Mouse (Mus musculus) left cerebral cortex, adult 18-20 months (tissue): Measurements from ENCODE around the gene Itgb4. TPM values are rescaled to one million over a fixed set of nuclear protein-coding genes. Genes with fewer than 3 reads are reported as not detected.

Experiments used
- DNase-seq, 2 experiments: peaks; one replicate each; pipeline ENCODE4 v3.0.0; 2021 to 2022; ENCODE audit warnings: low spot score in 2 of 2, mixed read lengths in 1 of 2
- long read RNA-seq, 2 experiments: library from polyadenylated mRNA; stranded (forward); transcript quantifications; one replicate each; pipeline ENCODE4 v2.0.0; 2021
- total RNA-seq, 2 experiments: library from RNA; stranded (reverse); gene quantifications; 2 replicates each; pipeline ENCODE4 v1.2.3; 2021

Itgb4 gene
- total RNA-seq, result 1 to 10 TPM; 4.5 to 6.9 TPM
- long read RNA-seq, experiment 1, partial matches to known transcripts, result 10 of 10 reads
- long read RNA-seq, experiment 1, other reads (novel, unspliced or antisense), result 0 of 10 reads
- long read RNA-seq, experiment 2, partial matches to known transcripts, result 3 of 3 reads
- long read RNA-seq, experiment 2, other reads (novel, unspliced or antisense), result 0 of 3 reads

DNA sequence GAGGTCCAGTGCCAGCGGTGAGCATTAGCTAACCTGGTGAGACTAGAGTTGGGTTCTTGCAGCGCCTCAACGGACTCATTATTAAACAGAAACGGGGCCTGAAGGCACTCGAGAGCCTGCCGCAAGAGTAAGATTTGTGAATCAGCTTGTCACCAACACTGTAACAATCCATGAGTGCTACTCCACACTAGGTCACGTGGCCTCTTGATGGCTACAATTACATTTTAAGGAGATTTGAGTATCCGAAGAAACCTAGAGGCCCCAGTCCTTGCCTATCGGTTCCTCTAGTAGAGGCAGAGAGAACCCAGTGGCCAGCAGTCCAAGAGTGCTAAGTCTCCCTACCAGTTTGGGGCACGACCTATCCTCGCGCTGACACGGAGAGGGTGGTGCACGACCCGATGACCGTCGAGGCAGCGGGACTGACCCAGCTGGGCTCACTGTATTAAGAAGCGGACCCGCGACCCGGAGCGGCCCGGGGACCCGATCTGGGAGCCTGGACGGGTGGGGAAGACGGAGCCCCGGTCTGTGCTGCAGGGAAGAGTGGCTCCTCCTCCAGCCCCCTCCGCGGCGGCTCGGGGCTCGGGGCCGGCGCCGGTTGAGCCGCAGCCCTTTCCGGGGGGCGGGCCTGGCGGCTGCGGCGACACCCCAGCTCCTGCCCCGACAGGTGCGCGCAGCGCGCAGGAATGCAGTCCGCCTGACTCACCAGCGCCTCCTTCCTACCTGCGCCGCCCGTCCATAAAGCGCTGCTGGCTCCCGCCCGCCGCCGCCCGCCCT, at the start of gene Itgb4:
Gene Itgb4, plus strand, starts transcription at position 401 of the 774 bp plus-strand sequence.
- DNase-seq, result no peak

DNA sequence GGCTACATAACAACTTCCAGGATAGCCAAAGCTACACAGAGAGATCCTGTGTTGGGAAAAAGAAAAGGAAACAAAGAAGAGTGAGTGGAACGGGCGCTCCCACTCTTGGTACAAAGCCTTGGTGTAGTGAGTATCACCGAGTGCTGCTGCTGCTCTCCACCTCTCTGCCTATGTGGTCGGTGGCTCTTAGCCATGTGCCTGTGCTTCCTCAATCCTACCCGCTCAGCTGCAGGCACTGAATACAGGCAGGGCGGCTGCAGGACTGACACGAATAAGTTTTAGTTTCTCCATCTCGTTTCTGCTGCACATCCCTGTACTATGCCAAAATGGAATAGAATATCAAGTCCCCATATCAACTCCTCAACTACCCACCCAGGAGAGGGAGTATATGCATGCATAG, 45.5 kb upstream of the Itgb4 start:
- no peak for DNase-seq

GRCm38 (mm10) chr11:115929818-115930217, 44.7 kb upstream of the Itgb4 start:
- DNase-seq, result no peak

DNA sequence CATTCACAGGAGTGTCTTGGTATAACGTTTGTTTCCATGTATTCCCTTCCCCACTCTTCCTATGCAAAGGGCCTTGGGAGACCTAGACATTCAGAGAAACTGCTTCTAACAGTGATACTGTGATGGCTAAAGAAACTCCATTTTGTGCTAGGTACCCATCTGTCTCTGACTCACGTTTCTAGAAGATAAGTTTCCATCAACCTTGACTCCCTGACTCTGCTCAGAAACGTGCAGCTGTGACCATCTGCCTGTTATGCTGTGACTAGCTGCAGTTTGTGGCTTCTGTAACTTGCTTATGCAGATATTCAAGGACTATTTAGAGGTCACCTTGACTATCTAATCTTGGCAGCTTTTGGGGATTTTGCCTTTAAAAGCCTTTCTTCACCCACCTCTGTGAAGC, 43.3 kb upstream of the Itgb4 start:
- DNase-seq, result no peak

DNA sequence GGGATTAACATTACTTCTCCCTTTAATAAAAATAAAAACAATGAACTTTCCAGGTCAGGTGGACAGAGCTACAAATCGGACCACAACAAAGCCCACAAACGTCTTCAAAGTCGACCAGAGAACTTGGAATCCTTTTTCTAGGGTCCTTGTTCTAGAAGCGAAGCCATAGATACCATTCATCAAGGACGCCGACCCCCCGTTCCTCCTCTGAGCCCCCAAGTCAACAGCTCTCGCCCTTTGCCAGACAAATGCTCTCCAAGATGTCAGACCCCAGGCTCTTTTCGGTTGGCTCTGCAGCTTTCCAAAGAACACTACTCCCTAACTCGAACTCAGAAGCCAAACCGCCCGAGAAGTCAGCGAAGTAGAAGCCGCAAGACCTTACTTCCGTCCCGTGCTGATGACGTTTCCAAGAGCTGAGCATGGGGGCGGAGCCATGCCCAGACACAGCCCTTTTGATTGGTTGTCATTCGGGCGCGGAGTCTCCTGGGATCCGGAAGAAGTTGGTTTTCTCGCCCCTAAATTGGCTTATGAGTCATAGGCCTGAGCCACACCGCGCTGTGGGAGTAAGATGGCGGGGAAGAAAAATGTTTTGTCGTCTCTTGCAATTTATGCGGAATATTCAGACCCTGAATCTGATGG, 41.3 kb upstream of the Itgb4 start, which contains the start of the genes Sap30bp and Recql5:
Gene Sap30bp, plus strand, starts transcription at position 175 of the 639 bp plus-strand sequence.
Gene Recql5, minus strand, starts transcription at position 370 of the 639 bp plus-strand sequence.
- peak; percentile 98 to 99 for DNase-seq

DNA sequence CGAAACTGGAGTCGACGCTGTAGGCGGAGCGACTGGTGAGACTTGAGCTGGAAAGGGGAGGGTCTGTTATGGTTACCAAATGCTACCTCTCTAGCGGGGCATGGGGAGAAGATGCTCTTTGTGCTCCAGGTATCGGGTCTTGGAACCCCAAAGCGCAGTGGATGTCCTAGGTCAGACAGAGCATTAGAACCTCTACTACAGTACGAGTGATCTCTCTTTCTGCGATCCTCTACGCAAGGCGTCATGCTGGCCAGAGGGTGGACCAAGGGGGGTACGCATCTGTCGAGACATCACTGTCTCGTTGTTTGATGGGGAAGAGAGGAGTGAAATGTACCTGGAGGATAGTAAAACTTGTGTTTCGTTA, 40.8 kb upstream of the Itgb4 start:
- no peak for DNase-seq

- peak; percentile 57 to 63 for DNase-seq
These were observed 34.7 kb upstream of the Itgb4 start for GRCm38 (mm10) chr11:115939690-115940329.

DNA sequence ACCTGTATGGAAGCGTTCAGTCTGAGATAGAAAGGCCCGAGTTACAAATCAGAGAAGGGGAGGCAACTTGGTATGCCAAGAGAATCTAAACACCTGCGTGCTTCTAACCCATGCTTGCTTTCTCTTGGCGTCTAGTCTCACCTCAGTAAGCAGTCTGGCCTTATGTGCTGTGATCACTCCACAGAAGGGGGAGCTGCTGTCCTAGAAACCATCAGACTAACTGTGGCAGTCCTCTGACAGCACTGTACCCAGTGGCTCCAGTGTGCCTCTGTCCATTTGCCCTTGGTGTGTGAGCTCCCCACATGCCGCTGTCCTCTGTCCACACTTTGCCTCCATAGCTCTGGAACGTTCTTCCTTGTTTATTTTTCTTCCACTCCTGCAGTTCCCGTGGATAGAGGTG, 32.5 kb upstream of the Itgb4 start:
- no peak for DNase-seq

DNA sequence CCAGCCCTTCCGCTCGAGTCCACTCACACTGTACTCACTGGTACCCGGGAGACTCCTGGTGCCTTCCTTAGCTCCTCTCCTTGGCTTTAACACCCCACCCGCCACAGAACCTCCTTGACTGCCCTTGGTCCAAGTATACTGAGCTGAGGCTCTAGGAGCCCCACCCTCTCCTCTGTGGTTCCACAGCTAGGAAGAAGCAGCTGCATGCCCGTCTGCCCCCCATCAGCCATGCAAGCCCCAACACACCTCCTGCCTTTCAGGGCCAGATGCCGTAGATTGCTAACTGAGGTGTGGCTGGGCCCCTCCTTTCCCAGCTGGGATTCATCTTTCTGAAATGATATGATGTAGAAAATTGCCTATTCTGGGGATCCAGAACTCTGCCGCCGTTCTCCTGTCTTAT, 29.3 kb upstream of the Itgb4 start:
- no peak for DNase-seq

GRCm38 (mm10) chr11:115946221-115946828, 28.2 kb upstream of the Itgb4 start:
- no peak for DNase-seq

GRCm38 (mm10) chr11:115948316-115948715, 26.2 kb upstream of the Itgb4 start:
- DNase-seq, result no peak

GRCm38 (mm10) chr11:115950719-115951118, 23.8 kb upstream of the Itgb4 start:
- DNase-seq, result no peak

DNA sequence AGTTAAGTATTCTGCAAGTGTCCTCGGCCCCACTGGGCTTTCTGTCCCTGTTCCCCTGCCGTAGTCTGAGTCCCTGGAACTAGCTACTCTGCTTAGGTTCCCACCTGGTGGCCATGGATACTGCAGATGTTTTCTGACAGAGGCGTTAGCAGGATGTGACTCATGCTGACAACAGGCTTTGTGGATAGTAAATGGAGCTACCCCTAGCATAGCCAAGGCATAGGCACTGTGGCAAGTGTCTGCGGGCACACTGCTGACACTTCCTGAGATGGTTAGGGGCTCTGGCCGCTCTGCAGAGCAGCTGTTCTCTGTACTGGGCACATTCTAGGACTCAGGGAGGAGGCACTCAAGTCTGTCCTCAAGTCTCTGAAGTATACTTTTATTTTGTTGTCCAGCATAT, 19.8 kb upstream of the Itgb4 start:
- DNase-seq, result no peak

GRCm38 (mm10) chr11:115955195-115955858, 19.2 kb upstream of the Itgb4 start:
- no peak for DNase-seq

- DNase-seq, result no peak
These were observed 18.1 kb upstream of the Itgb4 start for GRCm38 (mm10) chr11:115956453-115956852.

DNA sequence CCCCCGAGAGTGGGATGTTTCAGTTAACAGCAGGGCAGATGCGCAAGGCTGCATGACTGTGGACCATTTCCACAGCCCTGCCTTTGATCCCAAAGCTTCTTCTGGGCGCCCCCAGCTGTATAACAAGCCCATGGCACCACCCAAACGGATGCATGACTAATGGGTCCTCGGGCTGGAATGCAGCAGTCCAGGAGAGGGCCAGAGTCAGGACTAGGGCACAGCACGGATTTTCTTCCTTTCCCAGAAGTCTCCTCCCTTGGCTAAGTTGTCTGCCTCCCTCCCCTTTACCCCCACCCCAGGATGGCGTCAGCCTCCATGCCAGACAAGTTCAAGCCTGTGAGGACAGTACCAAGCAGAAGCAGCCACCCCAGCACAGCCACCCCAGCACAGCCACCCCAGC, 16.5 kb upstream of the Itgb4 start:
- DNase-seq, result no peak

DNA sequence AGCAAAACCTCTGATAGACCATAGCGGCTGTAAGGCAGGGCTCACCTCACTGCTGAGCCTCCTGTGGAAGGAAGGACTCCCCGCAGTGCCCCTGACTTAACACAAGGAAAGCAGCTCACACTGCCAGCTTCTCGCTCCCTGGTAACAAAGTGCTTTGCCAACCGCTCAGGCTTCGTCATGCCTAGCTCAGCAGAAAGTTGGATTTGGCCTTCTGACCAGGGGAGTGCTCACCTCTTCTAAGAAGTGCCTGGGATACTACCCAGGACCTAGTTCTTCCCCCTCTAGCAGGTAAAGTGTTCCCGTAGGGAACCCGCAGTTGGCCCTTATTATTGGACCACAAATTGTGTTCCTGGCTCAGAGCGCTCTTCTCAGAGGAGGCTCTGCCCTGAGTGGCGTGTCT, 15.5 kb upstream of the Itgb4 start:
- DNase-seq, result no peak

GRCm38 (mm10) chr11:115962651-115963412, 11.7 kb upstream of the Itgb4 start:
- DNase-seq, result no peak

DNA sequence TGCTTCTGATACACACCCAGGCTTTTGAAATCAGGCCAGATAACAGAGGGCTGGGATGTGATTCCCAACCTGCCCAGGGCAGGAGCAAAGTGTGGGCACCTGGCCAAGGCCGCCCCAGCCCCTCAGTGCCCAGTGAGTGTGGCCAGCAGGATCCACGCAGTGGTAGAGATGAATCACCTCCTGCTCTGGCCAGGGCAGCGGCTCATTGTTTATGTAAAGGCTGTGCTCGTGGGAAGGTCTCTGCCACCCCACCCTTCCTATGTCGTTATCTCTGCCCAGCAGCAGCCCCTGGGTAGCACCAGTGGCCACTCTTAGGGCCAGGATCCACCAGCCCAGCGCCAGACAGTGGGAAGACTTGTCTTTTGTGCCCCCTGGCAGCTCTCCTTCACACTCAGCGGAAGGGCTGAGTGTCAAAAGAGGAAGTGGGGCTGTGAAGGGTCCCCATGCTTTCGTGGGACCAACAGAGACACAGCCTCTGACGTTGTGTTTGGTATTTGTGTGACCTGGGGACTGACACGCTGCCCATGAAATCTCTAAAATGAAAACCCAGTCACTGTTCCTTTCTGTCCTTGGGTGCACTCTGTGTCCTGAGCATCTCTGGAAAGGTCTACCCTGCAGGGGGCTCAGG, 9.4 kb upstream of the Itgb4 start:
- DNase-seq, result no peak
